Mouse (Mus musculus) B cell, adult 2 months (primary cell): ENCODE data around the gene Gm10985.
A peak's percentile ranks its signal among the peaks of the same experiment; 100 is the strongest.

Experiments
- DNase-seq, 2 experiments: peaks; one replicate each; pipeline ENCODE4 v3.0.0; 2022

Gene Gm10985

GRCm38 (mm10) chr3:53844786-53845185 is at the start of gene Gm10985:
Gene Gm10985, plus strand, starts transcription at chr3:53845086.
- no peak for DNase-seq

GRCm38 (mm10) chr3:53796933-53797332 is 48.0 kb upstream of the Gm10985 start:
- no peak for DNase-seq

GRCm38 (mm10) chr3:53799671-53800070 is 45.2 kb upstream of the Gm10985 start:
- DNase-seq = no peak

- DNase-seq = no peak
These were observed 31.4 kb upstream of the Gm10985 start for GRCm38 (mm10) chr3:53813421-53813977.

- DNase-seq = no peak
These were observed 10.6 kb upstream of the Gm10985 start for GRCm38 (mm10) chr3:53834238-53834637.

GRCm38 (mm10) chr3:53846206-53846928 is 1.5 kb downstream of the Gm10985 start:
- no peak for DNase-seq

GRCm38 (mm10) chr3:53847726-53848125 is 2.8 kb downstream of the Gm10985 start:
- DNase-seq = no peak

GRCm38 (mm10) chr3:53848262-53848661 is 3.4 kb downstream of the Gm10985 start:
- no peak for DNase-seq

GRCm38 (mm10) chr3:53854261-53854660 is 9.4 kb downstream of the Gm10985 start:
- no peak for DNase-seq

- no peak for DNase-seq
These were observed 9.9 kb downstream of the Gm10985 start for GRCm38 (mm10) chr3:53854831-53855230.

- peak; percentile 90 to 92 for DNase-seq
These were observed 18.7 kb downstream of the Gm10985 start, which contains the start of gene Ufm1 for GRCm38 (mm10) chr3:53863383-53864220. Gene Ufm1, minus strand, starts transcription at chr3:53863830.

GRCm38 (mm10) chr3:53868212-53868611 is 23.3 kb downstream of the Gm10985 start:
- DNase-seq = no peak

- no peak for DNase-seq
These were observed 24.4 kb downstream of the Gm10985 start for GRCm38 (mm10) chr3:53869263-53869662.

- DNase-seq = no peak
These were observed 25.6 kb downstream of the Gm10985 start for GRCm38 (mm10) chr3:53870482-53870881.

- no peak for DNase-seq
These were observed 26.7 kb downstream of the Gm10985 start for GRCm38 (mm10) chr3:53871596-53871995.

- DNase-seq = no peak
These were observed 46.0 kb downstream of the Gm10985 start for GRCm38 (mm10) chr3:53890619-53891540.
